Mouse (Mus musculus): ENCODE measurements around the gene Pnrc2.

Gene Pnrc2

DNA sequence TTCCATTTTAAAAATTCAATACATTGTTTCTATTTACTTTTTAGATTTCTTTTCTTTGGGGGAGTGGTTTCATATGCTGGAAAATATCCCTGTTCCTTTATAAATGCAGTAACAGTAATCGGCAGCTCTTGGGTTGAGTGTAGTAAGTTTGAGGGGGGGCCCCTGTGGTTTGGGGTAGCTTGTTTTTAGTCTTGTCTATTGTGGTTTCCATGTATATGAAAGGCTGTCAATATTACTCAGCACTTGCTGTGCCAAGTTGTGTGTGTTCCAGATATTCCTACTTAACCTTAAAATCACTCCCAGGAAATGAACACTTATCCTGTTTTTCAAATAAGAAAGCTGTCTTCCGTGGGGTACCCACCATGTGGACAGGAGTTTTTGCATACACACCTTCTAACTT lies 4.7 kb downstream of the Pnrc2 start:
- peak; percentile 47 for DNase-seq

DNA sequence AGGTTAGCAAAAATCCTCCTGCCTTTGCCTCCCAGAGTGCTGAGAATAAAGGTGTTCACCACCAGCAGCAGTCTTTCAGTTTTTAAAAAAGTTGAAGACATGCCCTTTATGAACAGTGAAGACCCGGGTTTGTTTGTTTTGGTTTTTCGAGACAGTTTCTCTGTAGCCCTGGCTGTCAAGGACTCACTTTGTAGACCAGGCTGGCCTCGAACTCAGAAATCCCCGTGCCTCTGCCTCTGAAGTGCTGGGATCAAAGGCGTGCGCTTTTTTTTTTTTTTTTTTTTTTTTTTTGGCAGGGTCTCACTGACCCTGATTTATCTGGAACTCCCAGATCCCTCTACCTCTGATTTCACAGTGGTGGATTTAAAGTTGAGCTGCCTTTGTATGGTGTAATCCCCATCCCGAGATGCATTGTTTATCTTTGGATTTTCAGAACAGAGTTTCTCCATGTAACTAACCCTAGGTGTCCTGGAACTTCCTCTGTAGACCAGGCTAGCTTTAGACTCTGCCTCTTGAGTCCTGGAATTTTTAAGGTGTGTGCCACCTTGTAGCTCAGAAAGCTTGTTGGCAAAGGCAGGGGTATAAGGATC lies 16.0 kb downstream of the Pnrc2 start:
- no peak for DNase-seq

DNA sequence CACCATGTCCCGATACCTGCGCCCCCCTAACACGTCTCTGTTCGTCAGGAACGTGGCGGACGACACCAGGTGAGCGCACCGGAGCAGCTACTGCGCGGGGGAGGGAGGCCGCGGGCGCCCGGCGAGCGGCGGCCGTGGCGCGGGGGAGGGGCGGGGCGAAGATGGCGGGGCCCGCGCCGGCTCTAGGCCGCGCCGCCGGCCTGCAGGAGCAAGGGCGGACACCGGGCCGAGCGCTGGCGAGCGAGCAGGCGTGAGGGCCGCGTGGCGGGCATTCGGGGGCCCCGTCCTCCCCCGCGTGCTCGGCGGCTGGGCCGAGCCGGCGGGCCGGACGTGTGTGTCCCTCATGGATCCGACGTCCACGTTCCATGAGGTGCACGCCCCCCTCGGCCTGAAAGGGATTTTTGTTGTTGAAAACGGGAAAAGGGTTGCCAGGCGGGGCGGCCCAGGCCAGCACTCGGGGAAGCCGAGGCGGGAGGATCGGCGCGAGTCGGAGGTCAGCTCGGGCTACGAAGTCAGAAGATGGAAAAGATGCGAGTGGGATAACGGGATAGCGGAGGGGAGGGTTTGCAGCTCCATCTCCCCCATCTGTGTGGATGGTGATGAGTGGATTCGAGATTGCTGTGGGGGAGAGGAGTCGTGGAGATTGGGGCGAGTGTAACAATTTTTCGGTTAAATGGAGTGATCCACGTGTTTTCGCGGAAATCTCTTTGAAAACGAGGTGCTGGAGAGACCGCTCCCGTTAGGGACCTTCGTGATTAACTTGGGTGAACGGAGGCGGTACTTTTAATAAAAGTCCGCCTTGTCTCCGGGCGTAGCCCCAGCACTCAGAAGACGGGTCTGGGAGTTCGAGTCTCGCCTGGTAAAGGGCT lies 17.2 kb downstream of the Pnrc2 start:
- DNase-seq = peak; percentile 62

DNA sequence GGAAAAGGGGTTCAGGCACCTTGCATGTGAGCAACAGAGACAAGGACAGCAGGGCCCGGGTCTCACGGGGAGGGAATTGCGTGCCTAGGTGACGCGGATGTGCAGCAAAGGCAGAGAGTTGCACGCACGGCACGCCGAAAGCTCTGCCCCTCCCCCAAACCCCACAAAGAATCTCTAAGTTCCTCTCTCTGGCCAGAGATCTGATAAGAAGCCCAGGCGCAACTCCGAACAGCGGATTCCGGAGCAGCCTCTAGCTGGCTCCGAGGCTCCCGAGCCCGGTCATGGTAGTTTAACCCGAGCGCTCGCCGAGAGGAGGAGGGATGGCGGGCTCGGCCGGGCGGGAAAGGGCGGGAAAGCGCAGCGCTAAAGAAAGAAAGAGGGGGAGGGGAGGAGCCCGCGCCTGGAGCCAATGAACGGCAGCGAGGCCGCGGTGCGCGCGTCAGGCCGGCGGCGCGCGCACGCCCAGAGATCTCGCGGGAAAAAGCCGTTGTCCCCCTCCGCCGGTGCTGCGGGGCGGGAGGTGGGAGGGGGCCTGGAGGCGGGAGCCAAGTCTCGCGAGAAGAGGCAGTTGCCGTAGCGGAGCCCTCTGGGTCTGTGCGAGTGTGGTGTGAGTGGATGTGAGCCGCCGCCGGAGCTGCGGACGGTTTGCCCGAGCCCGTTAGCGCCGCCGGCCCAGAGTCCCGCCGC lies 18.0 kb downstream of the Pnrc2 start, which contains the start of gene Srsf10:
Srsf10 (plus strand) TSS at position 212 of the 687 bp plus-strand sequence.
- DNase-seq = peak; percentile 98

DNA sequence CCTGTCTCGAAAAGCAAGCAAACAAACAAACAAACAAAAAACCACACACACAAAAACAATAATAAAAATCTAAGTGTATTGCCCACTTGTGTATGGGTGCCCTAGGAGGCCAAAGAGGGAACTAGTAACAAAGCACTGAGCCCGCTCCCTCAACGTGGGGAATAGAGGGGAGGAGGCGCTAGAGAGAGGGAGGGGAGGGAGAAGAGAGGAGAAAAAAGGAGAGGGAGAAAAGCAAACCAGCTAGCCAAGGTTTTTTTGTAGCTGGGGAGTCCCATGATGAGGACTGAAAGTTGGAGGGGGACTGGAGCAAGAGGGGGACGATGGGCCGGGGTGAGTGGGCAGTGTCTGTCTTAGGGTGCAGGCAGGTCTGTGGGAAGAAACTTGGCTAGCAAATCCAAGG lies 18.6 kb downstream of the Pnrc2 start:
- peak; percentile 47 for DNase-seq

DNA sequence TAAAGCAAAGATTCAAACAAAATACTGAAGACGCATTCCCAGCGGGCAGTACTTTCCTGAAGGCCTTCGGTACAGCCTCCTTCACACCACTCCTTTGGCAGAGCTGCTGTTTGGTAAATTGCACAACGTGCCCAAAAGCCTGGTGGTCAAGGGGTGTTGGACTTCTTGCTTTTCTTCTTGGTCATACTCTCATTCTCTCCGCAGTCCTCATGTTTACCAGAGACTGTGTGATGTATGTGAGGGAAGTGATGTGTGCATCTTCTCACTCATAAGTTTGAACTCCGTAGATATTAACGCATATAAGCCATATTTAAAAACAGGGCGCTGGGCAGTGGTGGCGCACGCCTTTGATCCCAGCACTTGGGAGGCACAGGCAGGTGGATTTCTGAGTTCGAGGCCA lies 19.0 kb downstream of the Pnrc2 start:
- no peak for DNase-seq

DNA sequence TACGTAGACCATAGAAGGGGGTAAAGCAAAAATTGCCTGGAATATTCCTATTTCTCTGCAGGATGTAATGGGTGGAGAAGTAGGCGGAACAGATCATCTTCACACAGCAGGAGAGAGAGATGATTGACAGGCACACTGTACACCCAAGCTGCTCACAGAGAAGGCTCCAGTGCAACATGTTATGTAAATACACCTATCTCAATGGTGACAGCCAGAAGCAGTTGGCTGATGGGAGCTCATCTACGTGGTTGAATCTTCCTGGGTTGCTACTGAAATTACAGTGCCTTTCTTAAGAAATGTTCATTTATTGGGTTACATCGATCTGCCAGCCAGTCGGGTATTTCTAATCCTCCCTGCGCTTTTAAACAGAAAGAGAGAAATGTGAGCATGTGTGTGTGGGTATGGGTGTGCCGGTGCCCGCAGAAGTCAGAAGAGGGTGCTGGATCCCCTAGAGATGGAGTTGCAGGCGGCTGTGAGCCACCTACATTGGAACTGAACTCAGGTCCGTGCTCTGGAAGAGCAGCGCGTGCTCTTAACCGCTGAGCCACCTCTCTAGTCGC lies 19.6 kb downstream of the Pnrc2 start:
- DNase-seq = no peak

DNA sequence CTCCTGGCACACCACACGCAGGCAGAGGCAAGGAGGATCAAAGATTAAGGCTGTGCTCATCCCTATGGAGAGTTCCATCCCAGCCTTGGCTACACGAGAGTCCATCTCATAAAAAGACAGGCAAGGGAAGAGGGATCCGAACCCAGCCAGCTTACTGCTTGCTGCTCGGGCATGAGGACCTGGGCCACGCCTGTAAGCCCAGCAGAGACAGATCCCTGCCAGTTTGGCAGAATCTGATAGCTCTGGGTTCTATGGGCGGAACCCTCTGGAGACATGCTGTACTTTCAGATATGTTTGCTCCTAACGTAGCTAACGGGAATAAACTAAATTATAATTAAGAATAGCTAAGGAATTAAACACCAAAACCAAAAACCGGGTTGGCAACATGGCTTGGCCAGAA lies 21.7 kb downstream of the Pnrc2 start:
- DNase-seq = no peak

DNA sequence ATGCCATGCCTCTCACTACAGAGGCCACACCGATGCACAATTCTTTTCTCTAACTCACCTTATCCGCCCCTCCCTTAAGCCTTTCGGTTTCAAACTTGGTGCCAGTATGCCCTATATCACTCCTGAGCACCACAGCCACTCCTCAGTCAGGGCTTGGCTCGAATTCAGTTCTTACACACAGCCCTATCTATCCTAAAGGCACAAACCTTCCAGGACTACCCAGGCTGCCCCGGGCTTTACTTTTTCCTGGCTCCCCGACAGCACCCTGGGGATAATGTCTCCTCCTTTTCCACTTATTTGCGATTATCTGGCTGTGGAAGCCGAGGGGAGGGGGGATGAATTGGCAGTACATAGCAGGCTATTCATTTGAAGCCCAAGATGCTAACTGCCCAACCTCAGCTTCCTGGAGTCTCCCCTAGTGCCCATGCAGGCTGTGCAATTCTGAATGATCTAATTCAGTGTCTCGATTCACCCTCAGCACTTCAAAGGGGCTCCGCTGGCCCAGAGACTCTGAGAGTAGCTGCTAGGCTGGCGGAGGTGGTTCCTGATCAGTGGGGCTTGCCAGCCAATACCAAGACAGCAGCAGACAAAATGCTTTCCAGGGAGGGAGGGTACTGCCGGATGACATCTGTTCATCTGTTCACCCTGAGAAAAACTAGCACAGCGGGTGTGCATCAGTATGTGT lies 23.1 kb downstream of the Pnrc2 start:
- DNase-seq = peak; percentile 67

DNA sequence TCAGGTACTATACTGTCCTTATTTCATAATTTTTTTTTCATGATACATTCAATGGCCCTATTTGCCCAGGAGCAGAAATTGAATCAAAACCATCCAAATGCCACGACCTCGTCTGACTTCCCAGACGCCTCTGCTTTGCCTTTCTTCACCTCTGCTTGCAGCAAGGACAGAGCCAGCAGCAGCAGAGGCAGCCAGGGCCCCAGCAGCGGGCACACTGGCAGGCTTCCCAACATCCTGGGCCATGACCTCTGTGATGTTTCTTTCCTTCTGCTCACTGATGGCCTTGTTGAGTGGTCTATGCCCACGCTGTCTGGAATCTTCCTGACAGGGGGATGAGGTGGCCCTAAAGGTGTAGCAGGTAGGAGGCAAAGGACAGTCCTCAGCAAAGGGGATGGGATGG lies 26.1 kb downstream of the Pnrc2 start:
- no peak for DNase-seq

DNA sequence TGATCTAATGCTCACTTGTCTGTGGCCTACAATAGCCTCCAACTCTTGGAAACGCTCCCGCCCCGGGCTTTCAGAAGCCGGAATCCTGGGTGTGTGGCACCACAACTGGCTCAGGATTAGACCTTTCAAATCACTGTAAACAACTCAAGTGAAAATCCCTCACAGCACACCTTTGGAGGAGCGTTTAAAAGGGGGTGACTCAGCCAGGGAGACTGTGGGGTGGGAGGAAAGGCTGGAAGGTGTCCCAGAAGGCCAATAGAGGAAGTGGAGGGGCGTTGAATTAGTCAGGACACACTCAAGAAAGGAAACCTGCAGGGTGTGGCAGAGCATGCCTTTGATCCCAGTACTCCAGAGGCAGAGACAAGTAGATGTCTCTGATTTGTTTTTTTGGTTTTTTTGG lies 29.2 kb downstream of the Pnrc2 start:
- no peak for DNase-seq

DNA sequence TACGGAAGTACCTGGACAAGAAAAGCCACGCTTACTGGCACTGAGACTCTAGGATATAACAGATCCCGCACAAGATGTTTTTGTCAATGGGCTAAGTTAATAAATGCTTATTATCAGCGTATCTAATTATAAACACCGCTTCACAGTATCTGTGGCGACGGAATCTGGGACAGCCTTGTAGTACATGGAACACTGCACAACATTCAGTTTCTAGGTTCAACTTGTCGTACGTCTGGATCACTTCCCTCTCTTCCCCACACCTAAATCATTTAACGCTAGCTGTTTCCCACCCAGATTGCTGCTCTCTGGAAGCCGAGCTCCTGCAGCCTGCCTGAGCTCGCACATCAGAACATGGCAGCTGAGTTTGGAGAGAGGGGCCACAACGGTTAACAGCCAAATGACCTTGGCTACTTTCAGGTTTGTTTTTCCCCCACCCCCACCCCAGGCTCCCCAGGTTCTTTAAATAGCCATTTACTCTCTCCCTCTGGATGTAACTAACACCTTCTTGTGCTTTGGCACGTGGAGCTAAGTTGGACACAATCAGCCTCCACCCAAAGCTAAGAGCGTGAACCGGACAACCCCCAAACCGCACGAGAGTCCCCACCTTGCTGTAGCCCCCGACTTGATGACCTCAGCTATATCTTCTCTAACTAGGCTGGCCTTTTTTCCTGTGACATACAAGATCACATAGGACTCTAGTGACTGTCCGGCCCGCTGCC lies 34.2 kb downstream of the Pnrc2 start:
- DNase-seq = no peak

DNA sequence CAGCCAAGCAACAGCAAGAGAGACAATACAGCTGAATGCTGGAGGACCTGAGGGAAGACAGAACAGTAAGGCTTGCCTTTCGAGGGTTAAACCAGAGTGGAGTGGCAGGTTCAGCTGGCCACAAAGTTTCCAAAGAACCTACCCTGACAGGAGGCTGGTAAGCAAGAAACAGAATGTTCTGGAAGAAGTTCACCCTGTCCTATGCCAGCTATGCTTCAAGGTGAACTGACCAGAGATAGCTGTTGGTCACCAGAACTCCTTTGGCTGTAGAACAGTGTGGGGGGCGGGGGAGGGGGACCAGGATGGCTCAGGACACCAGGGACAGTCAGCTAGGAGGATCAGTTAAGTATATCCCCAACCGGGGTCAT lies 34.7 kb downstream of the Pnrc2 start:
- DNase-seq = no peak

DNA sequence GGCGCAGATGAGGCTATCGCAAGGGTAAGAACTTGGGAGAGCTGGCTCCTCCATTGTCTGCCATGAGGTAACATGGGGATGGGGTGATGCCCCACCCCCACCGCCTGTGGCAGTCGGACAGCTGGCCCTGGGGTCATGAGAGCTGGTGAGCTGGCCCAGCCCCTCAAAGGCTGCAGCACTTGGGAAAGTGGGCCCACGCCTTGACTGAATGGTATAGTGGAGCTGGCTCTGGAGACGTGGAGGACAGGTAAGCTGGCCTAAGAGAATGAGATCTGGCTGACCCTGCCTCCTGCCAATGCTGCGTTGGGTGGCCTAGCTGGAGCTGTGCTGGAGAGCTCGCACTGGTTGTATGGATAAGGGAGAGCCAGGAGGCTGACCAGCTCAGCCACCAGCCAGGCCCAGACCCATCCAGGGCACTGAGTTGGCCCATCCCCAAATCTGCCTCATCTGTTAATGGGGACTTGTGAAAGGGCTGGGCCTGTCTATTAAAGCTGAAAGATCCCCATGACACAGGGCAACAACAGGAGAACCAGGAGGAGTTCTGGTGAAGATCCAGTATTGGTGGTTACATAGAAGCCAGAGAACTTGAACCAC lies 39.4 kb downstream of the Pnrc2 start:
- DNase-seq = no peak

DNA sequence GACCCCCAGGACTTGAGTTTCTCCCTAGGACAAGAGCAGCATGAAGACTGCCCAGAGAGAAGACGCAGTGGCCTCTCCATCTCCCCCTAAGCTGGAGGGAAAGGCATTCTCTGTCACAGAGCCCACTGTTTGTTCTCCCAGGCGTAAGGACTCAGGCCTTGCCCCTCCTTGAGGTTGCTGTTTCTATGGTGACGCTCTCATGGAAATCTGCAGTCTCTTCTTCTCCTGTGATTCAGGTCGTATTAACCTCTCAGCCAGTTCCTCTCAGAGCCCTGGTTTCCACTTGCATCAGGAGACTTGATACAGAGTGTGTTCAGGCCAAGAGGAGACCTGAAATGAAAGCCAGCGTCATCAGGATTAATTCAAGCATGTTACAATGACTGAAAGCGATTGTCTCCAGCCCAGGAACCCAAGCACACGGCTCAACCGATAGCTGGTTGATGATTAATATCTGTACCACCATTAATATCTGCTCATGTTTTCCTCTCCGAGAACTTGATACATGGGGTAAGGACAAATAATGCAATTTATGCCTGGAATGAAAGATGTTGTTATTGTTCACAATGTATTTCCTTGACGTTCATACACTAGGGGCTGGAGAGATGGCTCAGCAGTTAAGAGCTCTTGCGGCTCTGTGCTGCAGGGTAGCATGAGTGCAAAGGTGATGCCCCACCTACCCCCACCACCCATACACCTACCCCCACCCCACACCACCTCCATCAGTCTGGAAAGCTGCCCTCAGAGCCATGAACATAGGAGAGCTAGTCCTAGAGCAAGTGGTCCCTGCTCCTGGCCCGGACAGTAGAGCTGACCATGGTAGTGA lies 40.1 kb downstream of the Pnrc2 start:
- DNase-seq = no peak

DNA sequence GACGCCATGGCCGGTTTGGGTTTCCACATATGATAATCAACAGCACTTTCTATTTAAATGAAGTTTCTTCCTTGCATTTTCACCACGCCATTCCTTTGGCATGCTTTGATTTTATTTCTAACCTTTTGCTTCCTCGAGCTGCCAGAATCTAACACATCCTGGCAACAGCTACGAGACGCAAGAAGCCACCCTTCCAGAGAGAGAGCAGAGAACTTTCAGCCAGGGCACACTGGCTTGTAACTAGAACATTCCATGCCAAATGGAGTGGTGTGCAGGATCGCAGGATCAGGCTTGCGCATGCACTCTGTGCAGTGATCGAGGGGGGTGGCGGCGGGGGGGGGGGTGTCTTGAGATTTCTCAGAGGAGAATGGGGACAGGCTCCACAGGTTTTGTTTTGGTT lies 41.6 kb downstream of the Pnrc2 start:
- no peak for DNase-seq

DNA sequence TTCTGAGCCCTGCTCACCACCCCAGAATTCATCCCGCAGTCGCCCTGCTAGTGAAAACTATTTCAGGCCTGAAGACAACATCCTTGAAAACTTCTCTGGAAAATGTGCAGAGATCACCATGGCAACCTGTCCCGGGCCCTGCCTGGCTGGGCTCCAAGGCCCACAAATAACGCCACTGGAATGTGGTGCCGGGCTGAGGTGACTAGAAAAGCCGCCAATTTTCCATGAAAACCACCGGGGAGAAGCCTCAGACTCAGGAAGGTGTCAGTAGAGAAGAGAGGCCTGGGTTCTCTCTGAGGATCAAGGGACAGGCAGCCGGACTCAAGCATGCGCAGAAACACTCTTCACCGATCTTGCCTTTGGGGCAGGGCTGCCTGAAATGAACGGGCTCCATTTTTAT lies 45.2 kb downstream of the Pnrc2 start:
- no peak for DNase-seq

DNA sequence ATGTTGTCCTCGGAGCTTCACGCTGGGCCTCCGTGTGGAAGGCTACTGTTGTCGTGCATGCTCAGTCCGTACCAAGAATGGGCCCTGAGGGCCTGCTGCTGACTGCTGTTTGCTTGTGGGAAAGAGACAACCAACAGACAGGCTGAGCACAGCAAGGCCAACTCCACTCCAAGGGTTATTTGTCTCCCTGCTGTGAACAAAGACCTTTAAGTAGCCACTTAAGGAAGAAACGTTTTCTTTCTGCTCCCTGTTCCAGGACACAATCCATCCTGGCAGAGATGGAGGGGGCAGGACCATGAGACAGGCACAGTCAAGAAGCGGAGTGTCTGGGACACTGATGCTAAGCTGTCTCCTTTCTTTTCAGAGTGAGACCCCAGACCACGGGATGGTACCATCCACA lies 49.4 kb downstream of the Pnrc2 start:
- DNase-seq = no peak

DNA sequence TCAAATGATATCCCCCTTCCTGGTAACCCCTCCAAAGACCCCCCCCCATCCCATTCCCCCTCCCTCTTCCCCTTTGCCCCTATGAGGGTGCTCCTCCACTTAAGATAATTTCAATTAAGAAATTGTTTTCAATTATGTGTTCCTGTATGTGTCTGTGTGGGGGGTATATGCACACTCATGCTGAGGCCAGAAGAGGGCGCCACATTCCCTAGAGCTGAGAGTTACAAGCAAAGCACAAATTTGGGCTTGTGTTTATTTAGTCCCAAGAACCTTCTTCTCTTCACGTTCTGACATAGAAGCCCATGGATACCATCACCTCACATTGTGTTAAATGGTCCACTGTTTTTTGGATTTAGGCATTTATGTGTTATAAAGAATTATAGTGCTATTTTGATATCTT lies 50.4 kb downstream of the Pnrc2 start:
- DNase-seq = peak; percentile 58

DNA sequence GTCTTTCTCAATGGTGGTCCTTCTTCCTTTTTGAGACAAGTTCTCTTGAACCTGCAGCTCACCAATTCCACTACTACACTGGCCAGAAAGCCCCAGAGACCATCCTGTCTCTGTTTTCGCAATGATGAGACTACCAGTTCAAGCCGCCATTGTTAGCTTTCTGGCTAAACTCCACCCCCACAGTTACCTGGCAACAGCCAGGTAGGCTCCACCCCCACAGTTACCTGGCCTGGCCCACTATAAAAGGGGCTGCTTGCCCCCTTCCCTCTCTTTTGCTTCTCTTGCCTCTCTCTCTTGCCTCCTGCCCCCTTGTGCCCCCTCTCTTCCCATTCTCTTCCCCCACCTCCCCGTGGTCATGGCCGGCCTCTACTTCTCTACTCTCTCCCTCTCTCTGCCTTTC lies 51.9 kb downstream of the Pnrc2 start:
- DNase-seq = no peak
